Mouse (Mus musculus): ENCODE measurements around the gene Cnnm3. TPM values are rescaled to one million over a fixed set of nuclear protein-coding genes. Genes with fewer than 3 reads are reported as not detected.
A peak's percentile ranks its signal among the peaks of the same experiment; 100 is the strongest.

Cnnm3 gene
- polyA plus RNA-seq, 1 experiment from 2014 or later: 2.5 TPM

GRCm38 (mm10) chr1:36512966-36513280, 1.3 kb downstream of the Cnnm3 start:
- Histone ChIP-seq H3K27me3 (ENCODE audit: insufficient read depth, poor library complexity, severe bottlenecking) (no peaks in the 10 kb centered on the region), H3K9me3 (no peaks in the 10 kb centered on the region), H3K4me3 (peak overlapping the region; percentile 98), H3K4me1 (peaks cover 43% of the 10 kb centered on the region), H3K36me3 (peaks cover 30% of the 10 kb centered on the region), H3K27ac (peak overlapping the region; percentile 97)
- 3% methylated on average over 16 of the region's 16 CpGs for WGBS
- no peak for DNase-seq (ENCODE audit: low spot score)

GRCm38 (mm10) chr1:36513310-36513709, 1.6 kb downstream of the Cnnm3 start:
- H3K36me3 ChIP-seq: peaks cover 33% of the 10 kb centered on the region
- H3K4me1 ChIP-seq: peaks cover 44% of the 10 kb centered on the region
- WGBS: 9% methylated on average over 1 of the region's 1 CpGs
- no peak overlapping the region for H3K27ac ChIP-seq
- peak overlapping the region; percentile 98 for H3K4me3 ChIP-seq
- no peak for DNase-seq (ENCODE audit: low spot score)
- no peaks in the 10 kb centered on the region for H3K27me3 ChIP-seq (ENCODE audit: insufficient read depth, poor library complexity, severe bottlenecking)
- H3K9me3 ChIP-seq: no peaks in the 10 kb centered on the region

- H3K4me3 ChIP-seq: peak overlapping the region; percentile 98
- no peak for DNase-seq (ENCODE audit: low spot score)
- H3K27ac ChIP-seq: no peak overlapping the region
- peaks cover 44% of the 10 kb centered on the region for H3K4me1 ChIP-seq
- 44% methylated on average over 2 of the region's 2 CpGs for whole genome bisulfite sequencing
- H3K9me3 ChIP-seq: no peaks in the 10 kb centered on the region
- peaks cover 36% of the 10 kb centered on the region for H3K36me3 ChIP-seq
- H3K27me3 ChIP-seq (ENCODE audit: insufficient read depth, poor library complexity, severe bottlenecking): no peaks in the 10 kb centered on the region
Measured at GRCm38 (mm10) chr1:36513718-36514117, 2.1 kb downstream of the Cnnm3 start.

- no peak for DNase-seq (ENCODE audit: low spot score)
- Histone ChIP-seq H3K4me1 (peaks cover 35% of the 10 kb centered on the region), H3K36me3 (peaks cover 79% of the 10 kb centered on the region), H3K9me3 (no peaks in the 10 kb centered on the region), H3K4me3 (no peak overlapping the region), H3K27me3 (ENCODE audit: insufficient read depth, poor library complexity, severe bottlenecking) (no peaks in the 10 kb centered on the region), H3K27ac (no peak overlapping the region)
- WGBS: 78% methylated on average over 3 of the region's 3 CpGs
Measured at GRCm38 (mm10) chr1:36518259-36518658, 6.6 kb downstream of the Cnnm3 start.

- H3K36me3 ChIP-seq: peaks cover 85% of the 10 kb centered on the region
- DNase-seq (ENCODE audit: low spot score): no peak
- WGBS: 84% methylated on average over 11 of the region's 11 CpGs
Measured at GRCm38 (mm10) chr1:36519626-36520025, 8.0 kb downstream of the Cnnm3 start.

GRCm38 (mm10) chr1:36522210-36522609, 10.5 kb downstream of the Cnnm3 start:
- 89% methylated on average over 7 of the region's 7 CpGs for WGBS
- DNase-seq (ENCODE audit: low spot score): no peak
- Histone ChIP-seq H3K27me3 (ENCODE audit: insufficient read depth, poor library complexity, severe bottlenecking) (no peaks in the 10 kb centered on the region), H3K4me1 (peaks cover 5% of the 10 kb centered on the region), H3K27ac (no peak overlapping the region), H3K4me3 (no peak overlapping the region), H3K36me3 (peaks cover 94% of the 10 kb centered on the region), H3K9me3 (no peaks in the 10 kb centered on the region)

More at GRCm38 (mm10) chr1:36519626-36520025, 8.0 kb downstream of the Cnnm3 start:
- H3K27ac ChIP-seq: no peak overlapping the region
- peaks cover 23% of the 10 kb centered on the region for H3K4me1 ChIP-seq
- H3K9me3 ChIP-seq: no peaks in the 10 kb centered on the region
- no peaks in the 10 kb centered on the region for H3K27me3 ChIP-seq (ENCODE audit: insufficient read depth, poor library complexity, severe bottlenecking)
- no peak overlapping the region for H3K4me3 ChIP-seq

GRCm38 (mm10) chr1:36523332-36524013, 11.8 kb downstream of the Cnnm3 start:
- Histone ChIP-seq H3K27ac (no peak overlapping the region), H3K4me3 (no peak overlapping the region), H3K4me1 (no peaks in the 10 kb centered on the region), H3K36me3 (peaks cover 84% of the 10 kb centered on the region), H3K9me3 (no peaks in the 10 kb centered on the region), H3K27me3 (ENCODE audit: insufficient read depth, poor library complexity, severe bottlenecking) (no peaks in the 10 kb centered on the region)
- DNase-seq (ENCODE audit: low spot score): no peak
- 82% methylated on average over 9 of the region's 9 CpGs for WGBS

- H3K4me1 ChIP-seq: no peaks in the 10 kb centered on the region
- DNase-seq (ENCODE audit: low spot score): no peak
- no peaks in the 10 kb centered on the region for H3K27me3 ChIP-seq (ENCODE audit: insufficient read depth, poor library complexity, severe bottlenecking)
- 82% methylated on average over 5 of the region's 5 CpGs for WGBS
- no peak overlapping the region for H3K27ac ChIP-seq
- peaks cover 79% of the 10 kb centered on the region for H3K36me3 ChIP-seq
- no peaks in the 10 kb centered on the region for H3K9me3 ChIP-seq
- no peak overlapping the region for H3K4me3 ChIP-seq
Measured at GRCm38 (mm10) chr1:36524058-36524457, 12.4 kb downstream of the Cnnm3 start.

GRCm38 (mm10) chr1:36525774-36526173, 14.1 kb downstream of the Cnnm3 start:
- H3K36me3 ChIP-seq: peaks cover 65% of the 10 kb centered on the region
- H3K27me3 ChIP-seq (ENCODE audit: insufficient read depth, poor library complexity, severe bottlenecking): no peaks in the 10 kb centered on the region
- WGBS: 90% methylated on average over 12 of the region's 12 CpGs
- DNase-seq (ENCODE audit: low spot score): no peak
- no peak overlapping the region for H3K4me3 ChIP-seq
- H3K9me3 ChIP-seq: no peaks in the 10 kb centered on the region
- no peak overlapping the region for H3K27ac ChIP-seq
- H3K4me1 ChIP-seq: no peaks in the 10 kb centered on the region

- Histone ChIP-seq H3K36me3 (peaks cover 65% of the 10 kb centered on the region), H3K9me3 (no peaks in the 10 kb centered on the region), H3K4me1 (peaks cover 9% of the 10 kb centered on the region; the same call in 1 of the 2 replicates), H3K27ac (no peak overlapping the region), H3K4me3 (no peak overlapping the region), H3K27me3 (ENCODE audit: insufficient read depth, poor library complexity, severe bottlenecking) (no peaks in the 10 kb centered on the region)
- 89% methylated on average over 10 of the region's 10 CpGs for WGBS
- DNase-seq (ENCODE audit: low spot score): no peak
Measured at GRCm38 (mm10) chr1:36526903-36527302, 15.2 kb downstream of the Cnnm3 start.

- no peak overlapping the region for H3K27ac ChIP-seq
- WGBS: 26% methylated on average over 1 of the region's 1 CpGs
- no peak for DNase-seq (ENCODE audit: low spot score)
- peaks cover 19% of the 10 kb centered on the region for H3K4me1 ChIP-seq
- no peak overlapping the region for H3K4me3 ChIP-seq
- no peaks in the 10 kb centered on the region for H3K27me3 ChIP-seq (ENCODE audit: insufficient read depth, poor library complexity, severe bottlenecking)
- peaks cover 52% of the 10 kb centered on the region for H3K36me3 ChIP-seq
- no peaks in the 10 kb centered on the region for H3K9me3 ChIP-seq
Measured at GRCm38 (mm10) chr1:36528351-36528750, 16.7 kb downstream of the Cnnm3 start.

- Histone ChIP-seq H3K4me1 (peaks cover 25% of the 10 kb centered on the region), H3K27ac (no peak overlapping the region), H3K36me3 (peaks cover 43% of the 10 kb centered on the region), H3K27me3 (ENCODE audit: insufficient read depth, poor library complexity, severe bottlenecking) (no peaks in the 10 kb centered on the region), H3K4me3 (no peak overlapping the region), H3K9me3 (no peaks in the 10 kb centered on the region)
- whole genome bisulfite sequencing: 90% methylated on average over 4 of the region's 4 CpGs
- no peak for DNase-seq (ENCODE audit: low spot score)
Measured at GRCm38 (mm10) chr1:36529274-36529673, 17.6 kb downstream of the Cnnm3 start.

GRCm38 (mm10) chr1:36529875-36530274, 18.2 kb downstream of the Cnnm3 start:
- Histone ChIP-seq H3K4me1 (peaks cover 32% of the 10 kb centered on the region), H3K27ac (no peak overlapping the region), H3K9me3 (no peaks in the 10 kb centered on the region), H3K27me3 (ENCODE audit: insufficient read depth, poor library complexity, severe bottlenecking) (no peaks in the 10 kb centered on the region), H3K4me3 (no peak overlapping the region), H3K36me3 (peaks cover 37% of the 10 kb centered on the region)
- 91% methylated on average over 4 of the region's 4 CpGs for WGBS
- DNase-seq (ENCODE audit: low spot score): no peak

- 81% methylated on average over 8 of the region's 8 CpGs for whole genome bisulfite sequencing
- DNase-seq (ENCODE audit: low spot score): no peak
- H3K4me1 ChIP-seq: peaks cover 37% of the 10 kb centered on the region
Measured at GRCm38 (mm10) chr1:36530485-36530884, 18.8 kb downstream of the Cnnm3 start.

More at GRCm38 (mm10) chr1:36530485-36530884, 18.8 kb downstream of the Cnnm3 start:
- Histone ChIP-seq H3K9me3 (no peaks in the 10 kb centered on the region), H3K27ac (no peak overlapping the region), H3K4me3 (no peak overlapping the region), H3K27me3 (ENCODE audit: insufficient read depth, poor library complexity, severe bottlenecking) (no peaks in the 10 kb centered on the region), H3K36me3 (peaks cover 31% of the 10 kb centered on the region)
